Mouse (Mus musculus) thymus, adult 2 months (tissue): Measurements from ENCODE around the gene Maea.

Source experiments
- CTCF ChIP-seq: fragments of 200-500 bp; IDR thresholded peaks from 2 replicates; pipeline ENCODE4 v1.5.1; 2012; ENCODE audit warnings: mild to moderate bottlenecking, control low read depth, low read length, moderate library complexity, borderline replicate concordance; ENCODE audit not compliant: control insufficient read depth, poor library complexity, insufficient read depth; ENCODE audit errors: extremely low read depth
- POLR2A ChIP-seq: fragments of 200-500 bp; IDR thresholded peaks from 2 replicates; pipeline ENCODE4 v1.6.1; 2012; ENCODE audit warnings: mild to moderate bottlenecking, low read length, control low read depth, moderate library complexity; ENCODE audit not compliant: control insufficient read depth, poor library complexity, insufficient read depth; ENCODE audit errors: extremely low read depth

DNA sequence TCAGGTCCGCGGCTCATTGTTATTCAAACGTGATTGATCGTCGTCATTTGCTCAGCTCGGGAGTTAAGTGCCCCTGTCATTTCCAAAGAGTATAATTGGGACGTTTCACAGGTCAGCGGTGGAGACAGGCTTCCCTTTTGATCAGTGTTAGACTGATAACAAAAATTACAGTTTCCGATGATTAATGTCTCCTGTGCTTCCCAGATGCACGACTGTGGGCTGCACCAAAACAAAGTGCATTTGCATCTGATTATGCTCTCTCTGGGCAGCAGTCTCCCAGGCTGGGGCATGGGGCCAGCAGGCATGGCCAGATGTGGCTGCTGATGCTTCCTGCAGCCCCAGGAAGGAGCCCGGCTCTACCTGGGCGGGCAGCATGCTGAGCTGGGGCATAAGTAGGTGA, 65.5 kb downstream of the Maea start:
- no peak for TF ChIP-seq CTCF
- no peak for TF ChIP-seq POLR2A
